Mouse (Mus musculus) intestine, embryonic 14.5 days (tissue): ENCODE measurements around the gene Tiam1. TPM values are rescaled to one million over a fixed set of nuclear protein-coding genes. Genes with fewer than 3 reads are reported as not detected.
A peak's percentile ranks its signal among the peaks of the same experiment; 100 is the strongest.

Source experiments
- ATAC-seq: fragments of 200-750 bp; cut with Nextera tagmentation; replicated peaks from 2 replicates; pipeline ENCODE4 v1.8.0; 2017; ENCODE audit warnings: low read depth, moderate number of reproducible peaks, moderate TSS enrichment, moderate library complexity; ENCODE audit not compliant: low FRiP score, low TSS enrichment
- DNase-seq: peaks from one replicate; pipeline ENCODE4 v3.0.0-alpha.2; 2018; ENCODE audit warnings: low spot score
- H3K27ac ChIP-seq: fragments of 300-500 bp; sonication (generic); 2 replicates; pipeline ENCODE4 v1.5.1; 2014; ENCODE audit warnings: low read depth, mild to moderate bottlenecking, control low read depth
- H3K27me3 ChIP-seq: fragments of 300-500 bp; sonication (generic); replicated peaks from 2 replicates; pipeline ENCODE4 v1.6.1; 2014; ENCODE audit warnings: low read length, control low read depth; ENCODE audit not compliant: control insufficient read depth, insufficient read depth
- H3K36me3 ChIP-seq: fragments of 300-500 bp; sonication (generic); 2 replicates; pipeline ENCODE4 v1.6.1; 2014; ENCODE audit warnings: low read length, control low read depth; ENCODE audit not compliant: control insufficient read depth, insufficient read depth
- H3K4me1 ChIP-seq: fragments of 300-500 bp; sonication (generic); replicated peaks from 2 replicates; pipeline ENCODE4 v1.6.1; 2014; ENCODE audit warnings: low read length, control low read depth, mixed read lengths; ENCODE audit not compliant: control insufficient read depth, insufficient read depth
- H3K4me2 ChIP-seq: fragments of 300-500 bp; sonication (generic); 2 replicates; pipeline ENCODE4 v1.6.1; 2014; ENCODE audit warnings: low read length
- H3K4me3 ChIP-seq: fragments of 300-500 bp; sonication (generic); 2 replicates; pipeline ENCODE4 v1.5.1; 2014; ENCODE audit warnings: low read depth, low read length, control low read depth, mixed read lengths
- H3K9ac ChIP-seq: fragments of 300-500 bp; sonication (generic); 2 replicates; pipeline ENCODE4 v1.6.1; 2014; ENCODE audit warnings: mild to moderate bottlenecking, low read length
- H3K9me3 ChIP-seq: fragments of 300-500 bp; sonication (generic); 2 replicates; pipeline ENCODE4 v1.6.1; 2016; ENCODE audit warnings: low read length, control low read depth; ENCODE audit not compliant: control insufficient read depth
- WGBS: fragments of 180-500 bp; shearing (Covaris S2); extraction: QIAGEN DNeasy Blood & Tissue Kit; methylation state at CpG from one replicate; pipeline ENCODE4 v1.1.7; 2014; 5-methylcytosine and 5-hydroxymethylcytosine counted together
- polyA plus RNA-seq: library from polyadenylated mRNA; unstranded; fragments of >200 nt; fragmentation: Nextera tagmentation; extraction: Ambion mirVana; gene quantifications from 2 replicates; pipeline ENCODE4 v1.2.1, GENCODE M21; 2014

Gene Tiam1
- polyA plus RNA-seq, 1 experiment from 2014 or later = 21.4 TPM

DNA sequence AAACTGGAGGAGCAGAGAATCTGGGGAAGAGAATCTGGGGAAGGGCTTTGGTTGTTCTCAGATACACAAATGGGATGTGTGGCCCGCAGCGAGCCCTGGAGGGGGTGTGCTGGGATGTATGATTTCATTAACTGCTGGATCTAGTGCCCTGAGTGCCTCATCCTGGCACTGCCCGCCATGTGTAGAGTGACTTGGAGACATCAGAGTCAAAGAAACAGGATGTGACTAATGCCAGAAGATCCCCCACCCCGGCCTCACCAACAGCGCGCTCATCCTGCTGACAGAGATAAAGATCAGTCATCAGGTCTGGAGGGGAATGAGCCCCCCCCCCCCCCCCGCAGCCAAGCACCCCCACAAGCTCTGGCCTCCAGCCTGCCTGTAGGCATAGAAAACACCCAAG is 308.0 kb downstream of the Tiam1 start:
- ATAC-seq = no peak
- Histone ChIP-seq H3K9me3 (no peaks in the 10 kb centered on the region), H3K36me3 (no peaks in the 10 kb centered on the region), H3K4me3 (no peak overlapping the region), H3K4me2 (no peak overlapping the region), H3K27me3 (no peaks in the 10 kb centered on the region), H3K9ac (no peak overlapping the region), H3K27ac (no peak overlapping the region), H3K4me1 (no peaks in the 10 kb centered on the region)
- DNase-seq = no peak
- 61% methylated on average over 7 of the region's 7 CpGs for WGBS

DNA sequence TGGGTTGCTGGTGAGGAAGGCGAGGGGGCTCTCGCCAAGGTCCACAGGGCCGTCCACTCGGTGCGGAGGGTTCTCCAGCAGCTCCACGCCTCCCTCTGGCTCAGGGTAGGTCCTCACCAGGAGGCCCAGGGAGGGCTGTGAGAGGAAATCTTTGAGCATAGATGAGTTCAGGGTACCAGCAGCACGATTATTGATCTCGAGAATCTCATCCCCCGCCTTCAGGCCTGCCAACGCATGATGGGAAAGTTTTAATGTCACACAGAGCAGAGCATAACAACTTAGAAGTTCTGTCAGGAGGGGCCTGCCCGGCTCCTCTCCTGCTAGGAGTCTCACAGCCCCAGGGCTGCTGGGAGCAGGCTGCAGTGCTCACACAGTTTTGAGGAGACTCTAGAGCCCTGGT is 310.6 kb downstream of the Tiam1 start:
- H3K4me1 ChIP-seq = peaks cover under 1% of the 10 kb centered on the region; the same call in 1 of the 2 replicates

DNA sequence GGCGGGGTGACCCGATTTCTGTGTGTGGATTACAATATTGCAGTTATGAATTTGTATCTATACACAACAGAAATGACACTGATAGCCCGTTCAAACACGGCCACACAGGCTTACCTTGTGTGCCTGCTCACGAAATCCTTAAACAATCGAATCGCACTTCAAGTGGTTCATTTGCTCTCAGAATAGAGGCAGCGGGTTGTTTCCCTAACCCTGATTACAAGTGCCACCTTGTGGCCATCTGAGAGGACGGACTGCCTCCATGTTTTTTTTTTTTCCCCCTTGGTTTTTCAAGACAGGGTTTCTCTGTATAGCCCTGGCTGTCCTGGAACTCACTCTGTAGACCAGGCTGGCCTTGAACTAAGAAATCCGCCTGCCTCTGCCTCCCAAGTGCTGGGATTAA is 312.4 kb downstream of the Tiam1 start:
- Histone ChIP-seq H3K4me2 (no peak overlapping the region), H3K36me3 (no peaks in the 10 kb centered on the region), H3K27ac (no peak overlapping the region), H3K9ac (no peak overlapping the region), H3K4me3 (no peak overlapping the region), H3K27me3 (no peaks in the 10 kb centered on the region), H3K9me3 (no peaks in the 10 kb centered on the region), H3K4me1 (peaks cover 4% of the 10 kb centered on the region; the same call in 1 of the 2 replicates)
- WGBS = 43% methylated on average over 10 of the region's 10 CpGs
- DNase-seq = no peak
- ATAC-seq = no peak

More for the DNA sequence above, 310.6 kb downstream of the Tiam1 start:
- DNase-seq (no peak), ATAC-seq (no peak)
- 82% methylated on average over 11 of the region's 11 CpGs for WGBS
- no peaks in the 10 kb centered on the region for H3K9me3 ChIP-seq
- no peak overlapping the region for H3K4me2 ChIP-seq
- no peaks in the 10 kb centered on the region for H3K27me3 ChIP-seq
- no peaks in the 10 kb centered on the region for H3K36me3 ChIP-seq
- no peak overlapping the region for H3K9ac ChIP-seq
- no peak overlapping the region for H3K4me3 ChIP-seq
- H3K27ac ChIP-seq = no peak overlapping the region

DNA sequence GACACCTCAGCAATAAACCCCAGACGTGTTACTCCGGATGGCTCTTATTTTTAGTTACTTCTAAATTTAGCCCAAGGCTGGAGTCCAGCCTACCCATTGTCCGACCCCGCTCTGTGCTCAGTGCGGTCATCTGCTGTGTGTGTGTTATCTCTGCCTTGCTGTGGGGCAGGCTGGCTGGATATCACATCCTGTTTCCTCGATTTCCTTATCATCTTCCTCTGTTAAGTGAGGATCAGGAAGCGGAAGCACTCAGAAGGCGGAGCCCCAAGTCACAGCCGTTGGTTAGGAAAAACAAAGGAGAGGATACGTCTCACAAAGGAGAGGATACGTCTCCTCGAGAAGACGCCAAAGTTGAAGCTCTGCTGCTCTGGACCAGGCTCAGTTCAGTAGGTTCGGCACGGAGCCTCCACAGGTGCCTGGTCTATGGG is 313.3 kb downstream of the Tiam1 start:
- no peak for ATAC-seq
- 74% methylated on average over 15 of the region's 15 CpGs for WGBS
- no peaks in the 10 kb centered on the region for H3K36me3 ChIP-seq
- H3K4me2 ChIP-seq = no peak overlapping the region
- no peak overlapping the region for H3K27ac ChIP-seq
- no peak for DNase-seq
- H3K27me3 ChIP-seq = no peaks in the 10 kb centered on the region
- no peak overlapping the region for H3K9ac ChIP-seq
- peaks cover 4% of the 10 kb centered on the region; the same call in 1 of the 2 replicates for H3K4me1 ChIP-seq
- H3K4me3 ChIP-seq = no peak overlapping the region
- no peaks in the 10 kb centered on the region for H3K9me3 ChIP-seq

DNA sequence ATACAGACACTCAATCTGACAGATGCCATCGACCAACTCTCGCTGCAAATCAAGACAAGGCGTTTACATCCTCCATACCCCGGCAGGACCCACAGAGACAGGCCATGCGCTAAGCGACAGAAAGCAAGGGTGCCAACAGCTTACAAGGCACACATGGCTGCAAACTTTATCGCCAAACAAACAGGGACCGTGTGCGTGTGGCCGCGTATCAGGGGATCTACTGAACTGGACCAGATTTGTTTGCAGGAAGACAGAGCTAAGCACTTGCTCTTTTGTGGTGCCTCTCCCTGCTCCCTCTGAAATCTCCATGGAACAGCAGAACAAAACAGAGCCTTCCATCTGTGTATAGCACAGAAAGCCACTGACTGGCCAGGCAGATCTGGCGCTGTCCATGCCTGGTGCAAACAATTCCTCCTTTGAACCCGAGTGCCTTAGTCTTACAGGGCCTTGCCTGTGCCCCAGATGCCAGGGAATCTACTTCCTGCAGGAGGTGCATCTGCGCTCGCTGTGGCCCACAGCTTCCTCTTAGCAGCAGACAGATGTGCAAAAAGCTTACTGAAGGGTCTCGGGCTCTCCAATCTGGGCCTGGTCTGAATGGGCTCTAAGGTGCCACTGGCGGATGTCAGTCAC is 316.0 kb downstream of the Tiam1 start:
- Histone ChIP-seq H3K4me1 (peaks cover 4% of the 10 kb centered on the region; the same call in 1 of the 2 replicates), H3K36me3 (no peaks in the 10 kb centered on the region), H3K4me2 (no peak overlapping the region), H3K27ac (no peak overlapping the region), H3K9me3 (no peaks in the 10 kb centered on the region), H3K27me3 (no peaks in the 10 kb centered on the region), H3K9ac (no peak overlapping the region), H3K4me3 (no peak overlapping the region)
- no peak for ATAC-seq
- 53% methylated on average over 17 of the region's 17 CpGs for WGBS
- no peak for DNase-seq

DNA sequence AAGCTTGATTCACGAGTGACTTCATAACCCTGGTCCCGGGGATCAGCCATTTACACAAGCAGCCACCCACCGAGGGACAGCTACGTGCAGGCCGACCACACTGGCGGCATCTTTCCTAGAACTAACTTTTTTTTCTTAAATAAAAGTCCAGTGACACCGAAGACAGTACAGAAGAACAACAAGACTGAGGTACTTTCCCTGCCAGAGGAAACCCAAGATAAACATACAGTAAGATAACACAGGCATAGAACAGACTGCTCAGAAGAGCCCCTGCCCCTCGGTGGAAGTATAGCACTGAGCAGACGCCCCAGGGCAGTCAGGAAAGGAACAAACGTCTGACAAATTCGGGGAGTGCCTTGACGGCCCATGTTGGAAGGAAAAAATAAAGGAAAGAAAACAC is 317.7 kb downstream of the Tiam1 start:
- DNase-seq (no peak), ATAC-seq (no peak)
- H3K4me3 ChIP-seq = no peak overlapping the region
- H3K4me2 ChIP-seq = peak overlapping the region; percentile 7; the same call in 1 of the 2 replicates
- H3K27me3 ChIP-seq = no peaks in the 10 kb centered on the region
- H3K4me1 ChIP-seq = peaks cover 4% of the 10 kb centered on the region; the same call in 1 of the 2 replicates
- H3K27ac ChIP-seq = peak overlapping the region; percentile 19; the same call in 1 of the 2 replicates
- H3K9ac ChIP-seq = no peak overlapping the region
- WGBS = 24% methylated on average over 12 of the region's 12 CpGs
- H3K36me3 ChIP-seq = no peaks in the 10 kb centered on the region
- H3K9me3 ChIP-seq = no peaks in the 10 kb centered on the region

DNA sequence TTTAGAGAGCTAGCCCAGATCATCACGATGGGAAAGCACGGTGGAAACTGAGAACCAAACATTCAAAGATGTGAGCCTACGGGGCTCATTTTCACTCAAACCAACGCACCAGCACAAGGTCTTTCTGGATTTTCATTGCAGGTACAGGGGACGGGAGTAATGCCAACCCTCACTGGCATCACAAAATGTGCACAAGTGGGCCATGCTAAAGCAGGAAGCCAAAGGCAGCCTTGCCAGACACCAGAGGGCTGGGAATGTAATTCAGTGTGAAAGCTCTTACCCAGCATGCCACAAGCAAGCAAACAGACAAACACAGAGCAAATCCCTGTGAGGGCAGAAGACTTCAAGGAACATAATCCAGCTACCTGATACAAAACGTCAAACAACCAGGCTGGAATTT is 320.7 kb downstream of the Tiam1 start:
- ATAC-seq (no peak), DNase-seq (no peak)
- Histone ChIP-seq H3K4me3 (no peak overlapping the region), H3K4me2 (no peak overlapping the region), H3K36me3 (no peaks in the 10 kb centered on the region), H3K9me3 (no peaks in the 10 kb centered on the region), H3K27me3 (no peaks in the 10 kb centered on the region), H3K9ac (no peak overlapping the region), H3K27ac (no peak overlapping the region), H3K4me1 (peaks cover 6% of the 10 kb centered on the region; the same call in 1 of the 2 replicates)
- WGBS = 87% methylated on average over 6 of the region's 6 CpGs

DNA sequence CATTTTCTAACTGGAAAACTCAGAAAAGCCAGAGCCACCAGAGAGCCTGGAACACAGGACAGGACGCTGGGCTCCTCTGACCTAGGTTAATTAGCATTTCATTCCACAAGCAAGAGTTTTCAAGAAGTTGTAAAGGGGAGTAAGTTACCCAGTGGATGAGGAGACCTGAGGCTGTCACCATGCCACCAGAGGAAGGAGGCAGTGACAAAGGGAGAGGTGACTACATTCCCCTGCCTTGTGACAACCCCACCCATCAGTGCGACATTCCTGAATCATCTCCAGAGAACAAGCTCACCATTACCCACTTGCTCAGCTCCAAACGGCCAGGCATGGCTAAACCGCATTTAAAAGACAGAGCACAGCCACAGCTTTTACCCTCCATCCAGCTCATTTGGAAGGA is 324.9 kb downstream of the Tiam1 start:
- H3K4me3 ChIP-seq = peak overlapping the region; percentile 32; the same call in 1 of the 2 replicates
- H3K9me3 ChIP-seq = no peaks in the 10 kb centered on the region
- H3K4me2 ChIP-seq = peak overlapping the region; percentile 64
- ATAC-seq = 0 out of 2 replicates have a peak, but pooled peaks have one; percentile 33
- no peaks in the 10 kb centered on the region for H3K27me3 ChIP-seq
- no peak for DNase-seq
- 38% methylated on average over 4 of the region's 4 CpGs for WGBS
- H3K4me1 ChIP-seq = 0 out of 2 replicates have a peak, but pooled peaks cover 4% of the 10 kb centered on the region
- no peaks in the 10 kb centered on the region for H3K36me3 ChIP-seq
- no peak overlapping the region for H3K27ac ChIP-seq
- no peak overlapping the region for H3K9ac ChIP-seq
